Mouse (Mus musculus) liver, embryonic 14.5 days (tissue): ENCODE measurements around the gene Rabggtb.

Experiments used
- CTCF ChIP-seq: IDR thresholded peaks from 2 replicates; pipeline ENCODE4 v1.5.1; 2016; ENCODE audit warnings: antibody characterized with exemption, low read depth, control low read depth
- EP300 ChIP-seq: IDR thresholded peaks from 2 replicates; pipeline ENCODE4 v1.6.1; 2016; ENCODE audit warnings: antibody characterized with exemption, low read depth

GRCm38 (mm10) chr3:153943901-153944334, 31.1 kb upstream of the Rabggtb start:
- no peak for TF ChIP-seq EP300
- TF ChIP-seq CTCF = no peak
